Mouse (Mus musculus) megakaryocyte, embryonic 14.5 days (primary cell): ENCODE measurements at regions not wholly inside any gene's neighbourhood (a gene's known extent, or its start where the extent isn't known, plus 50 kb on each side); places are given as distances from the start of the nearest gene placed in this dataset.

ENCODE experiments used
- FLI1 ChIP-seq: IDR thresholded peaks from 2 replicates; pipeline ENCODE4 v1.6.1; 2012; ENCODE audit warnings: low read length, inconsistent platforms, mixed read lengths
- GATA1 ChIP-seq: IDR thresholded peaks from 3 replicates; pipeline ENCODE4 v1.6.1; 2012; ENCODE audit warnings: mixed read lengths, low read length, inconsistent platforms, borderline replicate concordance

DNA sequence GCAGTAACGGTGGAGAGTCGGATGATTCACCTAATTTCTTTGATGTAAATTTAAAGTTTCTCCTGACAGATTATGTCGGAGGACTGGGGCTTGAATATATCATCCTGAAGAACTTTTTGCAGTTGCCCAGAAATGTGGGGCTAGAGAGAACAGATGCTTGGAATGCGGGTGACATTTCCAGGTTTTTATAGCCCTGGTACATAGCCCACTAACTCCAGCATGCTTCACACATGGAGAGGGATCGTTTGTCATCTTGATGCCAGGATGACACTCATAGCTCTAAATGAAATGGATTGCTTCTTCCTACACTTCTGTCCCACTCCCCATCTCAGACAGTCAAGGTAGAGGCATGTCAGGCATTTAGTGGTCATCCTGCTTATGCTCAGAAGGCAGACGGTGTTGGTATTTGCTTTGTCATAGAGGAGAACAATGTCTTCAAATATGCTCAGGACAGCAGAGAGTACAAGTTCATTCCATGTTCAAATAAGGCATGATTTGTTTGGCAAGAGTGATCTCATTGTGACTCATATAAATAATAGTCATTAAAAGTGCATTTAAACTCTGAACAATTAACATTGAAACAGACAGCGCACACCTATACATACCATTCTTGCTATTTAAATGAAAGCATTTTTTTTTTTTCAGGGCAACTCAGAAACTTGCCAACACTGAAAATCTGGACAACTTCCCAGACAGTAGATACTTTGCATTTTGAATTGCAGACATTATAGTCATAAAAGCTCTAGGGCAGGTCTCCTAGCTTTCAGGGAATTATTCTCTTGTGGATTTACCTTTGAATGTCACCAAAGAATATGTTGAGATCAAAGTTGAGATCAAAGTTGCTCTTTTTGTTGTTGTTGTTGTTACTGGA is 171.7 kb upstream of the Ptbp2 start:
- TF ChIP-seq FLI1 (no peak), GATA1 (no peak)
